Mouse (Mus musculus) kidney, embryonic 14.5 days (tissue): ENCODE results near the gene Leng8. TPM values are rescaled to one million over a fixed set of nuclear protein-coding genes. Genes with fewer than 3 reads are reported as not detected.
A peak's percentile ranks its signal among the peaks of the same experiment; 100 is the strongest.

Experiments used
- ATAC-seq: fragments of 200-750 bp; cut with Nextera tagmentation; 2 replicates; pipeline ENCODE4 v1.8.0; 2017; ENCODE audit warnings: moderate number of reproducible peaks, mild to moderate bottlenecking, moderate TSS enrichment, moderate library complexity; ENCODE audit not compliant: low FRiP score, low TSS enrichment
- H3K27ac ChIP-seq: fragments of 300-500 bp; sonication (generic); 2 replicates; pipeline ENCODE4 v1.5.1; 2014; ENCODE audit warnings: low read depth, mild to moderate bottlenecking, low read length, moderate library complexity, mixed read lengths
- H3K27me3 ChIP-seq: fragments of 300-500 bp; sonication (generic); 2 replicates; pipeline ENCODE4 v1.6.1; 2014; ENCODE audit warnings: mild to moderate bottlenecking, low read length; ENCODE audit not compliant: control insufficient read depth, insufficient read depth
- H3K36me3 ChIP-seq: fragments of 300-500 bp; sonication (generic); 2 replicates; pipeline ENCODE4 v1.6.1; 2014; ENCODE audit warnings: low read length, mixed read lengths; ENCODE audit not compliant: control insufficient read depth, insufficient read depth
- H3K4me1 ChIP-seq: fragments of 300-500 bp; sonication (generic); 2 replicates; pipeline ENCODE4 v1.6.1; 2014; ENCODE audit warnings: low read length, mixed read lengths; ENCODE audit not compliant: control insufficient read depth, insufficient read depth
- H3K4me2 ChIP-seq: fragments of 300-500 bp; sonication (generic); replicated peaks from 2 replicates; pipeline ENCODE4 v1.6.1; 2014; ENCODE audit warnings: low read depth, mild to moderate bottlenecking, low read length
- H3K4me3 ChIP-seq: fragments of 300-500 bp; sonication (generic); 2 replicates; pipeline ENCODE4 v1.5.1; 2014; ENCODE audit warnings: mild to moderate bottlenecking, low read length
- H3K9ac ChIP-seq: fragments of 300-500 bp; sonication (generic); 2 replicates; pipeline ENCODE4 v1.6.1; 2014; ENCODE audit warnings: low read depth, mild to moderate bottlenecking, low read length, moderate library complexity
- H3K9me3 ChIP-seq: fragments of 300-500 bp; sonication (generic); 2 replicates; pipeline ENCODE4 v1.6.1; 2016; ENCODE audit warnings: low read length; ENCODE audit not compliant: control insufficient read depth
- WGBS: fragments of 180-500 bp; shearing (Covaris S2); extraction: QIAGEN DNeasy Blood & Tissue Kit; methylation state at CpG from one replicate; pipeline ENCODE4 v1.1.7; 2014; 5-methylcytosine and 5-hydroxymethylcytosine counted together
- polyA plus RNA-seq: library from polyadenylated mRNA; unstranded; fragments of >200 nt; fragmentation: Nextera tagmentation; extraction: Ambion mirVana; gene quantifications from 2 replicates; pipeline ENCODE4 v1.2.1, GENCODE M21; 2014

Leng8 gene
- polyA plus RNA-seq, 1 experiment from 2014 or later: 48.7 TPM

- WGBS: 0% methylated on average over 19 of the region's 20 CpGs
- H3K4me3 ChIP-seq: peak within 1 kb of the TSS; percentile 53
- peak; percentile 96 for ATAC-seq
- no peaks in the 10 kb centered on the region for H3K36me3 ChIP-seq
- no peaks in the 10 kb centered on the region for H3K27me3 ChIP-seq
- H3K4me1 ChIP-seq: peaks cover 3% of the 10 kb centered on the region
- peak within 1 kb of the TSS; percentile 67 for H3K4me2 ChIP-seq
- H3K27ac ChIP-seq: peak within 1 kb of the TSS; percentile 68
- H3K9me3 ChIP-seq: no peaks in the 10 kb centered on the region
- peak within 1 kb of the TSS; percentile 58 for H3K9ac ChIP-seq
These were observed 27.5 kb downstream of the Leng8 start, which contains the start of gene Cdc42ep5 for GRCm38 (mm10) chr7:4164090-4164910. Cdc42ep5 (minus strand) TSS chr7:4164860.

- Histone ChIP-seq H3K4me1 (peaks cover 3% of the 10 kb centered on the region), H3K4me3 (peak overlapping the region; percentile 53; the same call in 1 of the 2 replicates), H3K9me3 (no peaks in the 10 kb centered on the region), H3K27me3 (no peaks in the 10 kb centered on the region), H3K4me2 (peak overlapping the region; percentile 67), H3K27ac (0 out of 2 replicates have a peak overlapping the region, but pooled peaks have one; percentile 51), H3K9ac (no peak overlapping the region), H3K36me3 (no peaks in the 10 kb centered on the region)
- WGBS: 13% methylated on average over 3 of the region's 3 CpGs
- ATAC-seq: no peak
These were observed 28.4 kb downstream of the Leng8 start for GRCm38 (mm10) chr7:4165286-4165685.

- ATAC-seq: no peak
- H3K36me3 ChIP-seq: no peaks in the 10 kb centered on the region
- H3K9me3 ChIP-seq: no peaks in the 10 kb centered on the region
- no peak overlapping the region for H3K9ac ChIP-seq
- H3K27ac ChIP-seq: no peak overlapping the region
- H3K27me3 ChIP-seq: no peaks in the 10 kb centered on the region
- peaks cover 3% of the 10 kb centered on the region for H3K4me1 ChIP-seq
- no peak overlapping the region for H3K4me2 ChIP-seq
- no peak overlapping the region for H3K4me3 ChIP-seq
These were observed 30.3 kb downstream of the Leng8 start for GRCm38 (mm10) chr7:4167098-4167497.

GRCm38 (mm10) chr7:4170193-4170938 lies 33.5 kb downstream of the Leng8 start:
- no peak for ATAC-seq
- Histone ChIP-seq H3K4me3 (no peak overlapping the region), H3K27ac (no peak overlapping the region), H3K36me3 (no peaks in the 10 kb centered on the region), H3K9ac (no peak overlapping the region), H3K9me3 (no peaks in the 10 kb centered on the region), H3K4me2 (no peak overlapping the region), H3K27me3 (no peaks in the 10 kb centered on the region), H3K4me1 (no peaks in the 10 kb centered on the region; the same call in 1 of the 2 replicates)
- WGBS: 85% methylated on average over 6 of the region's 6 CpGs

- Histone ChIP-seq H3K27me3 (no peaks in the 10 kb centered on the region), H3K4me2 (no peak overlapping the region), H3K9me3 (no peaks in the 10 kb centered on the region), H3K9ac (no peak overlapping the region), H3K36me3 (no peaks in the 10 kb centered on the region), H3K4me1 (no peaks in the 10 kb centered on the region), H3K27ac (no peak overlapping the region), H3K4me3 (no peak overlapping the region)
- no peak for ATAC-seq
- 41% methylated on average over 3 of the region's 3 CpGs for WGBS
These were observed 41.6 kb downstream of the Leng8 start for GRCm38 (mm10) chr7:4178438-4178837.

Other genes with a start within 250 kb of the Leng8 start
- gene Gm14548, start 238.9 kb upstream of the Leng8 start, polyA plus RNA-seq: 0.09 TPM in 1 of 2 replicates, not detected in the other
- not detected in 2 replicates for gene Lilra6, start 221.5 kb upstream of the Leng8 start, polyA plus RNA-seq
- gene Lair1, start 73.8 kb upstream of the Leng8 start, polyA plus RNA-seq: 0.63 and 1.4 TPM in 2 replicates
- gene Ttyh1, start 17.6 kb upstream of the Leng8 start, polyA plus RNA-seq: 1.2 and 1.5 TPM in 2 replicates
- 1.8 and 2.5 TPM in 2 replicates for gene Leng9, start 13.3 kb downstream of the Leng8 start, polyA plus RNA-seq
- gene Cdc42ep5, start 27.8 kb downstream of the Leng8 start, polyA plus RNA-seq: 30.3 and 34.3 TPM in 2 replicates
- gene Lilra5, start 100.7 kb downstream of the Leng8 start, polyA plus RNA-seq: not detected in 2 replicates
- not detected in 2 replicates for gene Ncr1, start 200.7 kb downstream of the Leng8 start, polyA plus RNA-seq